Mouse (Mus musculus): ENCODE results near the gene Zc3h12c. TPM values are rescaled to one million over a fixed set of nuclear protein-coding genes. Genes with fewer than 3 reads are reported as not detected.

The Zc3h12c gene
- polyA plus RNA-seq, 1 experiment from 2014 or later = 3.9 TPM

GRCm38 (mm10) chr9:52130348-52130747 lies 38.0 kb downstream of the Zc3h12c start:
- Histone ChIP-seq H3K4me2 (ENCODE audit: low read length) (no peak overlapping the region), H3K4me1 (ENCODE audit: control insufficient read depth, insufficient read depth, low read length) (no peaks in the 10 kb centered on the region)

GRCm38 (mm10) chr9:52125225-52125624 lies 43.1 kb downstream of the Zc3h12c start:
- H3K4me1 ChIP-seq (ENCODE audit: control insufficient read depth, insufficient read depth, low read length) = no peaks in the 10 kb centered on the region
- no peak overlapping the region for H3K4me3 ChIP-seq (ENCODE audit: low read depth, low read length)
- H3K4me2 ChIP-seq (ENCODE audit: low read length) = no peak overlapping the region
- no peak overlapping the region for H3K9ac ChIP-seq (ENCODE audit: low read depth, low read length)
- H3K36me3 ChIP-seq (ENCODE audit: control insufficient read depth, insufficient read depth, low read length) = peaks cover 4% of the 10 kb centered on the region; the same call in 1 of the 2 replicates
- H3K27me3 ChIP-seq (ENCODE audit: control insufficient read depth, insufficient read depth, low read depth, low read length) = no peaks in the 10 kb centered on the region
- 90% methylated on average over 6 of the region's 6 CpGs for WGBS
- H3K9me3 ChIP-seq (replicated peaks; ENCODE audit: control insufficient read depth, low read length, poor library complexity, severe bottlenecking) = no peaks in the 10 kb centered on the region
- no peak overlapping the region for H3K27ac ChIP-seq (ENCODE audit: low read length)
- ATAC-seq = no peak

More at GRCm38 (mm10) chr9:52130348-52130747, 38.0 kb downstream of the Zc3h12c start:
- Histone ChIP-seq H3K9me3 (replicated peaks; ENCODE audit: control insufficient read depth, low read length, poor library complexity, severe bottlenecking) (no peaks in the 10 kb centered on the region), H3K36me3 (ENCODE audit: control insufficient read depth, insufficient read depth, low read length) (peaks cover 4% of the 10 kb centered on the region; the same call in 1 of the 2 replicates), H3K27ac (ENCODE audit: low read length) (no peak overlapping the region), H3K9ac (ENCODE audit: low read depth, low read length) (no peak overlapping the region), H3K27me3 (ENCODE audit: control insufficient read depth, insufficient read depth, low read depth, low read length) (no peaks in the 10 kb centered on the region), H3K4me3 (ENCODE audit: low read depth, low read length) (no peak overlapping the region)
- 69% methylated on average over 4 of the region's 4 CpGs for WGBS
- no peak for ATAC-seq

GRCm38 (mm10) chr9:52119212-52119611 lies 49.2 kb downstream of the Zc3h12c start:
- Histone ChIP-seq H3K4me3 (ENCODE audit: low read depth, low read length) (no peak overlapping the region), H3K27ac (ENCODE audit: low read length) (no peak overlapping the region), H3K36me3 (ENCODE audit: control insufficient read depth, insufficient read depth, low read length) (peaks cover 22% of the 10 kb centered on the region), H3K27me3 (ENCODE audit: control insufficient read depth, insufficient read depth, low read depth, low read length) (no peaks in the 10 kb centered on the region), H3K9ac (ENCODE audit: low read depth, low read length) (no peak overlapping the region), H3K9me3 (replicated peaks; ENCODE audit: control insufficient read depth, low read length, poor library complexity, severe bottlenecking) (no peaks in the 10 kb centered on the region), H3K4me1 (ENCODE audit: control insufficient read depth, insufficient read depth, low read length) (no peaks in the 10 kb centered on the region), H3K4me2 (ENCODE audit: low read length) (no peak overlapping the region)
- WGBS = 92% methylated on average over 4 of the region's 4 CpGs
- ATAC-seq = no peak

- Histone ChIP-seq H3K27me3 (ENCODE audit: control insufficient read depth, insufficient read depth, low read depth, low read length) (no peaks in the 10 kb centered on the region), H3K4me2 (ENCODE audit: low read length) (no peak overlapping the region), H3K4me3 (ENCODE audit: low read depth, low read length) (no peak overlapping the region), H3K27ac (ENCODE audit: low read length) (no peak overlapping the region), H3K9ac (ENCODE audit: low read depth, low read length) (no peak overlapping the region), H3K9me3 (replicated peaks; ENCODE audit: control insufficient read depth, low read length, poor library complexity, severe bottlenecking) (no peaks in the 10 kb centered on the region), H3K4me1 (ENCODE audit: control insufficient read depth, insufficient read depth, low read length) (no peaks in the 10 kb centered on the region), H3K36me3 (ENCODE audit: control insufficient read depth, insufficient read depth, low read length) (peaks cover 20% of the 10 kb centered on the region)
- 91% methylated on average over 5 of the region's 5 CpGs for WGBS
- no peak for ATAC-seq
Measured at GRCm38 (mm10) chr9:52113091-52113490, 55.3 kb downstream of the Zc3h12c start.

GRCm38 (mm10) chr9:52110738-52111137 lies 57.6 kb downstream of the Zc3h12c start:
- H3K4me3 ChIP-seq (ENCODE audit: low read depth, low read length) = no peak overlapping the region
- no peak for ATAC-seq
- no peak overlapping the region for H3K27ac ChIP-seq (ENCODE audit: low read length)
- H3K9me3 ChIP-seq (replicated peaks; ENCODE audit: control insufficient read depth, low read length, poor library complexity, severe bottlenecking) = no peaks in the 10 kb centered on the region
- H3K27me3 ChIP-seq (ENCODE audit: control insufficient read depth, insufficient read depth, low read depth, low read length) = no peaks in the 10 kb centered on the region
- 91% methylated on average over 3 of the region's 3 CpGs for WGBS
- H3K4me2 ChIP-seq (ENCODE audit: low read length) = no peak overlapping the region
- H3K9ac ChIP-seq (ENCODE audit: low read depth, low read length) = no peak overlapping the region
- no peaks in the 10 kb centered on the region for H3K4me1 ChIP-seq (ENCODE audit: control insufficient read depth, insufficient read depth, low read length)
- H3K36me3 ChIP-seq (ENCODE audit: control insufficient read depth, insufficient read depth, low read length) = peaks cover 8% of the 10 kb centered on the region

- Histone ChIP-seq H3K4me3 (ENCODE audit: low read depth, low read length) (no peak overlapping the region), H3K4me2 (ENCODE audit: low read length) (no peak overlapping the region), H3K36me3 (ENCODE audit: control insufficient read depth, insufficient read depth, low read length) (peaks cover 4% of the 10 kb centered on the region; the same call in 1 of the 2 replicates), H3K9me3 (replicated peaks; ENCODE audit: control insufficient read depth, low read length, poor library complexity, severe bottlenecking) (no peaks in the 10 kb centered on the region), H3K27me3 (ENCODE audit: control insufficient read depth, insufficient read depth, low read depth, low read length) (no peaks in the 10 kb centered on the region), H3K27ac (ENCODE audit: low read length) (no peak overlapping the region), H3K4me1 (ENCODE audit: control insufficient read depth, insufficient read depth, low read length) (peaks cover 2% of the 10 kb centered on the region; the same call in 1 of the 2 replicates), H3K9ac (ENCODE audit: low read depth, low read length) (no peak overlapping the region)
- no peak for ATAC-seq
- WGBS = 99% methylated on average over 3 of the region's 3 CpGs
Measured at GRCm38 (mm10) chr9:52107161-52107560, 61.2 kb downstream of the Zc3h12c start.

GRCm38 (mm10) chr9:52105423-52105822 lies 62.9 kb downstream of the Zc3h12c start:
- H3K4me2 ChIP-seq (ENCODE audit: low read length) = no peak overlapping the region
- no peak overlapping the region for H3K9ac ChIP-seq (ENCODE audit: low read depth, low read length)
- ATAC-seq = no peak
- H3K4me3 ChIP-seq (ENCODE audit: low read depth, low read length) = no peak overlapping the region
- no peak overlapping the region for H3K27ac ChIP-seq (ENCODE audit: low read length)
- H3K27me3 ChIP-seq (ENCODE audit: control insufficient read depth, insufficient read depth, low read depth, low read length) = no peaks in the 10 kb centered on the region
- no peaks in the 10 kb centered on the region for H3K9me3 ChIP-seq (replicated peaks; ENCODE audit: control insufficient read depth, low read length, poor library complexity, severe bottlenecking)
- H3K4me1 ChIP-seq (ENCODE audit: control insufficient read depth, insufficient read depth, low read length) = peaks cover 3% of the 10 kb centered on the region; the same call in 1 of the 2 replicates
- 90% methylated on average over 6 of the region's 6 CpGs for WGBS
- H3K36me3 ChIP-seq (ENCODE audit: control insufficient read depth, insufficient read depth, low read length) = peaks cover 8% of the 10 kb centered on the region; the same call in 1 of the 2 replicates

GRCm38 (mm10) chr9:52104225-52104615 lies 64.2 kb downstream of the Zc3h12c start:
- Histone ChIP-seq H3K4me3 (ENCODE audit: low read depth, low read length) (no peak overlapping the region), H3K27ac (ENCODE audit: low read length) (no peak overlapping the region), H3K4me1 (ENCODE audit: control insufficient read depth, insufficient read depth, low read length) (peaks cover 3% of the 10 kb centered on the region; the same call in 1 of the 2 replicates), H3K9ac (ENCODE audit: low read depth, low read length) (no peak overlapping the region), H3K9me3 (replicated peaks; ENCODE audit: control insufficient read depth, low read length, poor library complexity, severe bottlenecking) (no peaks in the 10 kb centered on the region), H3K36me3 (ENCODE audit: control insufficient read depth, insufficient read depth, low read length) (peaks cover 8% of the 10 kb centered on the region; the same call in 1 of the 2 replicates), H3K27me3 (ENCODE audit: control insufficient read depth, insufficient read depth, low read depth, low read length) (no peaks in the 10 kb centered on the region), H3K4me2 (ENCODE audit: low read length) (no peak overlapping the region)
- ATAC-seq = no peak
- WGBS = 76% methylated on average over 8 of the region's 8 CpGs

GRCm38 (mm10) chr9:52103448-52104224 lies 64.7 kb downstream of the Zc3h12c start:
- H3K27ac ChIP-seq (ENCODE audit: low read length) = no peak overlapping the region
- H3K9ac ChIP-seq (ENCODE audit: low read depth, low read length) = no peak overlapping the region
- no peaks in the 10 kb centered on the region for H3K27me3 ChIP-seq (ENCODE audit: control insufficient read depth, insufficient read depth, low read depth, low read length)
- no peaks in the 10 kb centered on the region for H3K9me3 ChIP-seq (replicated peaks; ENCODE audit: control insufficient read depth, low read length, poor library complexity, severe bottlenecking)
- H3K4me2 ChIP-seq (ENCODE audit: low read length) = no peak overlapping the region
- peaks cover 8% of the 10 kb centered on the region; the same call in 1 of the 2 replicates for H3K36me3 ChIP-seq (ENCODE audit: control insufficient read depth, insufficient read depth, low read length)
- H3K4me1 ChIP-seq (ENCODE audit: control insufficient read depth, insufficient read depth, low read length) = peaks cover 3% of the 10 kb centered on the region; the same call in 1 of the 2 replicates
- 83% methylated on average over 9 of the region's 9 CpGs for WGBS
- no peak for ATAC-seq
- no peak overlapping the region for H3K4me3 ChIP-seq (ENCODE audit: low read depth, low read length)

Data from midbrain, embryonic 16.5 days (tissue).